Mouse (Mus musculus): ENCODE results near the gene Gtf3c5.

GRCm38 (mm10) chr2:28605789-28606541 is 22.4 kb upstream of the Gtf3c5 start:
- TF ChIP-seq POLR2A (IDR thresholded peaks at IDR 0.05; ENCODE audit: low read depth, low read length) (no peak), CTCF (IDR thresholded peaks at IDR 0.05; ENCODE audit: extremely low read depth, insufficient read length, insufficient replicate concordance, low read depth, low read length) (no peak)

All from small intestine, adult 2 months (tissue).